Mouse (Mus musculus) myocyte (in vitro differentiated cells): ENCODE measurements around the gene Sstr3. TPM values are rescaled to one million over a fixed set of nuclear protein-coding genes. Genes with fewer than 3 reads are reported as not detected.
A peak's percentile ranks its signal among the peaks of the same experiment; 100 is the strongest.

ENCODE experiments used
- H3K27me3 ChIP-seq: one replicate; pipeline ENCODE4 v1.6.1; 2011; ENCODE audit not compliant: control insufficient read depth, insufficient read depth, insufficient read length
- H3K36me3 ChIP-seq: one replicate; pipeline ENCODE4 v1.6.1; 2011; ENCODE audit not compliant: control insufficient read depth, insufficient read depth
- H3K4me2 ChIP-seq: one replicate; pipeline ENCODE4 v1.6.1; 2011; ENCODE audit warnings: low read depth, control low read depth
- H3K4me3 ChIP-seq: one replicate; pipeline ENCODE4 v1.5.1; 2011; ENCODE audit warnings: mild to moderate bottlenecking, control low read depth, moderate library complexity
- H3K79me2 ChIP-seq: one replicate; pipeline ENCODE4 v1.6.1; 2011; ENCODE audit not compliant: control insufficient read depth, insufficient read depth
- H3ac ChIP-seq: one replicate; pipeline ENCODE4 v1.6.1; 2011; ENCODE audit not compliant: control insufficient read depth, insufficient read length
- CEBPB ChIP-seq: IDR thresholded peaks from 2 replicates; pipeline ENCODE4 v1.6.1; 2011; ENCODE audit warnings: mild to moderate bottlenecking, moderate library complexity; ENCODE audit not compliant: poor library complexity, insufficient read depth, severe bottlenecking
- E2F4 ChIP-seq: IDR thresholded peaks from one replicate; pipeline ENCODE4 v1.6.1; 2011; ENCODE audit warnings: mild to moderate bottlenecking, control low read depth, moderate library complexity; ENCODE audit not compliant: insufficient read depth
- MAX ChIP-seq: IDR thresholded peaks from one replicate; pipeline ENCODE4 v1.6.1; 2011; ENCODE audit warnings: low read depth, mild to moderate bottlenecking, control low read depth
- MYOD1 ChIP-seq, 3 experiments: IDR thresholded peaks; one replicate each; pipeline ENCODE4 v1.6.1; 2011; ENCODE audit warnings: control low read depth in 2 of 3, low read depth in 2 of 3, mild to moderate bottlenecking in 2 of 3, moderate library complexity in 1 of 3; ENCODE audit not compliant: insufficient read length in 2 of 3, control insufficient read depth in 1 of 3
- MYOG ChIP-seq, 3 experiments: IDR thresholded peaks; one replicate each; pipeline ENCODE4 v1.6.1; 2011; ENCODE audit warnings: control low read depth in 2 of 3, low read depth in 2 of 3, mild to moderate bottlenecking in 2 of 3; ENCODE audit not compliant: insufficient read length in 2 of 3, control insufficient read depth in 1 of 3, insufficient read depth in 1 of 3
- POLR2A ChIP-seq: IDR thresholded peaks from one replicate; pipeline ENCODE4 v1.6.1; 2011; ENCODE audit warnings: low read depth, mild to moderate bottlenecking, control low read depth, moderate library complexity; ENCODE audit not compliant: insufficient read length
- POLR2AphosphoS2 ChIP-seq: IDR thresholded peaks from one replicate; pipeline ENCODE4 v1.6.1; 2011; ENCODE audit warnings: low read depth, control low read depth; ENCODE audit not compliant: insufficient read length
- REST ChIP-seq: IDR thresholded peaks from one replicate; pipeline ENCODE4 v1.6.1; 2011; ENCODE audit warnings: mild to moderate bottlenecking, control low read depth, moderate library complexity; ENCODE audit not compliant: insufficient read depth, insufficient read length
- SRF ChIP-seq: IDR thresholded peaks from one replicate; pipeline ENCODE4 v1.6.1; 2011; ENCODE audit warnings: low read depth; ENCODE audit not compliant: control insufficient read depth, insufficient read length
- TCF12 ChIP-seq: IDR thresholded peaks from one replicate; pipeline ENCODE4 v1.6.1; 2011; ENCODE audit warnings: mild to moderate bottlenecking, control low read depth; ENCODE audit not compliant: poor library complexity, insufficient read depth, severe bottlenecking
- TCF3 ChIP-seq: IDR thresholded peaks from one replicate; pipeline ENCODE4 v1.6.1; 2011; ENCODE audit warnings: low read depth, control low read depth; ENCODE audit not compliant: insufficient read length
- USF1 ChIP-seq: IDR thresholded peaks from one replicate; pipeline ENCODE4 v1.6.1; 2011; ENCODE audit warnings: low read depth, mild to moderate bottlenecking, control low read depth, moderate library complexity
- polyA plus RNA-seq: library from polyadenylated mRNA; unstranded; fragments of >200 nt; fragmentation: generic; extraction: Trizol; gene quantifications from one replicate; pipeline ENCODE4 v1.2.1, GENCODE M21; 2012; ENCODE audit warnings: missing spikeins

The Sstr3 gene
- polyA plus RNA-seq, 1 experiment: not detected

GRCm38 (mm10) chr15:78587050-78587994 lies 42.8 kb upstream of the Sstr3 start:
- Histone ChIP-seq H3ac (no peak overlapping the region), H3K4me2 (no peak overlapping the region), H3K27me3 (peaks cover 24% of the 10 kb centered on the region), H3K79me2 (no peaks in the 10 kb centered on the region), H3K4me3 (no peak overlapping the region), H3K36me3 (no peaks in the 10 kb centered on the region)
- TF ChIP-seq MYOG (IDR thresholded peaks at IDR 0.05; ENCODE audit: control insufficient read depth in 1 of 3, insufficient read depth in 1 of 3, insufficient read length in 2 of 3, low read depth in 2 of 3) (peak in 1 of 3 experiments; percentile 7), USF1 (no peak), CEBPB (no peak), POLR2A (no peak), MYOD1 (IDR thresholded peaks at IDR 0.05; ENCODE audit: control insufficient read depth in 1 of 3, insufficient read length in 2 of 3, low read depth in 2 of 3) (no peak), E2F4 (no peak)

GRCm38 (mm10) chr15:78585404-78585803 lies 40.9 kb upstream of the Sstr3 start:
- Histone ChIP-seq H3K79me2 (no peaks in the 10 kb centered on the region), H3K36me3 (no peaks in the 10 kb centered on the region), H3ac (no peak overlapping the region), H3K27me3 (peaks cover 22% of the 10 kb centered on the region), H3K4me3 (no peak overlapping the region), H3K4me2 (no peak overlapping the region)
- no peak for TF ChIP-seq TCF12
- TF ChIP-seq POLR2AphosphoS2: no peak
- TF ChIP-seq MAX: no peak
- TF ChIP-seq MYOG (IDR thresholded peaks at IDR 0.05; ENCODE audit: control insufficient read depth in 1 of 3, insufficient read depth in 1 of 3, insufficient read length in 2 of 3, low read depth in 2 of 3): no peak
- no peak for TF ChIP-seq USF1
- no peak for TF ChIP-seq TCF3
- no peak for TF ChIP-seq POLR2A
- no peak for TF ChIP-seq REST

- peaks cover 33% of the 10 kb centered on the region for H3K27me3 ChIP-seq
- H3K4me2 ChIP-seq: no peak overlapping the region
- H3ac ChIP-seq: no peak overlapping the region
- no peaks in the 10 kb centered on the region for H3K36me3 ChIP-seq
- H3K4me3 ChIP-seq: no peak overlapping the region
- no peaks in the 10 kb centered on the region for H3K79me2 ChIP-seq
- TF ChIP-seq SRF (no peak), TCF12 (no peak), POLR2A (no peak), MAX (no peak), E2F4 (no peak), MYOG (IDR thresholded peaks at IDR 0.05; ENCODE audit: control insufficient read depth in 1 of 3, insufficient read depth in 1 of 3, insufficient read length in 2 of 3, low read depth in 2 of 3) (no peak), REST (no peak), CEBPB (no peak), MYOD1 (IDR thresholded peaks at IDR 0.05; ENCODE audit: control insufficient read depth in 1 of 3, insufficient read length in 2 of 3, low read depth in 2 of 3) (no peak), POLR2AphosphoS2 (no peak), TCF3 (no peak), USF1 (no peak)
Observed at GRCm38 (mm10) chr15:78583352-78583751, 38.9 kb upstream of the Sstr3 start.

GRCm38 (mm10) chr15:78576284-78576810 lies 31.9 kb upstream of the Sstr3 start:
- H3ac ChIP-seq: no peak overlapping the region
- H3K27me3 ChIP-seq: peaks cover 65% of the 10 kb centered on the region
- no peak overlapping the region for H3K4me3 ChIP-seq
- TF ChIP-seq MYOD1 (IDR thresholded peaks at IDR 0.05; ENCODE audit: control insufficient read depth in 1 of 3, insufficient read length in 2 of 3, low read depth in 2 of 3) (no peak), CEBPB (no peak), USF1 (no peak), SRF (no peak), TCF12 (no peak)
- H3K36me3 ChIP-seq: no peaks in the 10 kb centered on the region
- no peak overlapping the region for H3K4me2 ChIP-seq
- no peaks in the 10 kb centered on the region for H3K79me2 ChIP-seq
